Mouse (Mus musculus): ENCODE data around the gene Phlda3. TPM values are rescaled to one million over a fixed set of nuclear protein-coding genes. Genes with fewer than 3 reads are reported as not detected.
A peak's percentile ranks its signal among the peaks of the same experiment; 100 is the strongest.

Phlda3 gene
- 37.2 and 40.0 TPM in 2 replicates for polyA plus RNA-seq (2012; rRNA removed)

GRCm38 (mm10) chr1:135765645-135766591, at the start of gene Phlda3:
Gene Phlda3 (plus strand): TSS chr1:135766119.
- Histone ChIP-seq H3K4me3 (ENCODE audit: insufficient read depth, low read depth, low read length) (peak within 1 kb of the TSS; percentile 59), H3K27me3 (replicated peaks; ENCODE audit: control insufficient read depth, insufficient read depth, low read length) (no peaks in the 10 kb centered on the region), H3K27ac (ENCODE audit: insufficient read depth, low read depth, low read length) (peak within 1 kb of the TSS; percentile 64), H3K36me3 (ENCODE audit: control insufficient read depth, insufficient read depth, low read length) (no peaks in the 10 kb centered on the region), H3K4me1 (ENCODE audit: control insufficient read depth, insufficient read depth, low read length) (peaks cover 7% of the 10 kb centered on the region; the same call in 1 of the 2 replicates)
- WGBS = 3% methylated on average over 90 of the region's 90 CpGs
- TF ChIP-seq CTCF (conservative IDR thresholded peaks at IDR 0.05; ENCODE audit: insufficient read depth, insufficient read length, low read depth, low read length) (no peak), POLR2A (IDR thresholded peaks at IDR 0.05; ENCODE audit: low read depth, low read length) (no peak)
- DNase-seq = peak; percentile 72

DNA sequence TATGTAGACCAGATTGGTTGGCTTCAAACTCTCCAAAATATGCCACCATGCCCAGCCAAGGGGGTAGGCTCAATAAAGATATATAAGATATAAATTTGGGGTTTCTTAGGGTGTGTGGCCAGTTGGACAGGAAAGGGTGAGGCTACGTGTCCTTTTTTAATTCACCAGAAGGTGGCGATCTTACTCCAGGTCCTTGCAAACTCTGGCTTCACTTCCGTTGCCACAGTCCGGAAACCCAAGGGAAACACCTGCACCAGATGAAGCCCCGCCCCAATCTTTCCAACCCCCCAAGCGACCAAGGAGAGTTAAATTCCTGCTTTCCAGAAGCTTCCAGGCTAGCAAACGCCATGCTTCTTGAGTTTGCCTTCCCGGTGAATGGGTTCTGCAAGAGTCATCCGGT, 46.4 kb upstream of the Phlda3 start:
- no peak overlapping the region for H3K27ac ChIP-seq (ENCODE audit: insufficient read depth, low read depth, low read length)
- H3K27me3 ChIP-seq (replicated peaks; ENCODE audit: control insufficient read depth, insufficient read depth, low read length) = no peaks in the 10 kb centered on the region
- DNase-seq = peak; percentile 82
- peaks cover 7% of the 10 kb centered on the region for H3K4me1 ChIP-seq (ENCODE audit: control insufficient read depth, insufficient read depth, low read length)
- H3K36me3 ChIP-seq (ENCODE audit: control insufficient read depth, insufficient read depth, low read length) = no peaks in the 10 kb centered on the region
- 16% methylated on average over 9 of the region's 9 CpGs for WGBS
- TF ChIP-seq POLR2A (IDR thresholded peaks at IDR 0.05; ENCODE audit: low read depth, low read length) (no peak), CTCF (conservative IDR thresholded peaks at IDR 0.05; ENCODE audit: insufficient read depth, insufficient read length, low read depth, low read length) (peak; percentile 82)
- H3K4me3 ChIP-seq (ENCODE audit: insufficient read depth, low read depth, low read length) = no peak overlapping the region

DNA sequence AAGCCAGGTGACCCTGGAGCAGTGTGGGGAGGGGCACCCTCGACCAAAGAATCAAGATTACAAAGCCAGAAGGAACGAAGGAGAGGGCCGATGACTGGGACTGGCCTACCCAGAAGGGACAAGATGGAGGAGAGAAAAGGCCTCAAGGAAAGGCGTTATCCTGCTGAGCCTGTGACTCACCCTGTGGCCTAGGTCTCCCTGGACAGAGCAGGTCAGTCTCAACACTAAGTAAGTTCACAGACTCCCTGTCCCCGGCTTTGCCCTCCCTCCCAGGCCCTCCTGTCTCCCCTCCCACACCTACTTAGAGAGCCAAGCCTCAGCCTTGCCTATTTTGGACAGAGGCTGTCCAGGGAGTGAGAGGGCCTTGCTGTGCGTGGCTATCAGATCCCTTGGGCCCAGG, 45.9 kb upstream of the Phlda3 start, which contains the start of gene Csrp1:
TSS of gene Csrp1 (plus strand) at position 79 of the 400 bp plus-strand sequence.
- Histone ChIP-seq H3K27me3 (replicated peaks; ENCODE audit: control insufficient read depth, insufficient read depth, low read length) (no peaks in the 10 kb centered on the region), H3K4me1 (ENCODE audit: control insufficient read depth, insufficient read depth, low read length) (peaks cover 7% of the 10 kb centered on the region), H3K4me3 (ENCODE audit: insufficient read depth, low read depth, low read length) (no peak within 1 kb of the TSS), H3K27ac (ENCODE audit: insufficient read depth, low read depth, low read length) (no peak within 1 kb of the TSS), H3K36me3 (ENCODE audit: control insufficient read depth, insufficient read depth, low read length) (no peaks in the 10 kb centered on the region)
- 62% methylated on average over 6 of the region's 6 CpGs for WGBS
- no peak for DNase-seq
- no peak for TF ChIP-seq POLR2A (IDR thresholded peaks at IDR 0.05; ENCODE audit: low read depth, low read length)
- no peak for TF ChIP-seq CTCF (conservative IDR thresholded peaks at IDR 0.05; ENCODE audit: insufficient read depth, insufficient read length, low read depth, low read length)

GRCm38 (mm10) chr1:135723016-135723415, 42.9 kb upstream of the Phlda3 start:
- no peak for DNase-seq
- Histone ChIP-seq H3K4me3 (ENCODE audit: insufficient read depth, low read depth, low read length) (no peak overlapping the region), H3K4me1 (ENCODE audit: control insufficient read depth, insufficient read depth, low read length) (peaks cover 7% of the 10 kb centered on the region), H3K27ac (ENCODE audit: insufficient read depth, low read depth, low read length) (no peak overlapping the region), H3K36me3 (ENCODE audit: control insufficient read depth, insufficient read depth, low read length) (no peaks in the 10 kb centered on the region), H3K27me3 (replicated peaks; ENCODE audit: control insufficient read depth, insufficient read depth, low read length) (no peaks in the 10 kb centered on the region)
- TF ChIP-seq CTCF (conservative IDR thresholded peaks at IDR 0.05; ENCODE audit: insufficient read depth, insufficient read length, low read depth, low read length) (no peak), POLR2A (IDR thresholded peaks at IDR 0.05; ENCODE audit: low read depth, low read length) (no peak)
- 71% methylated on average over 1 of the region's 1 CpGs for WGBS

GRCm38 (mm10) chr1:135724134-135724533, 41.8 kb upstream of the Phlda3 start:
- TF ChIP-seq POLR2A (IDR thresholded peaks at IDR 0.05; ENCODE audit: low read depth, low read length) (no peak), CTCF (conservative IDR thresholded peaks at IDR 0.05; ENCODE audit: insufficient read depth, insufficient read length, low read depth, low read length) (no peak)
- 74% methylated on average over 4 of the region's 4 CpGs for WGBS
- H3K4me3 ChIP-seq (ENCODE audit: insufficient read depth, low read depth, low read length) = no peak overlapping the region

GRCm38 (mm10) chr1:135725324-135725723, 40.6 kb upstream of the Phlda3 start:
- Histone ChIP-seq H3K27ac (ENCODE audit: insufficient read depth, low read depth, low read length) (no peak overlapping the region), H3K4me3 (ENCODE audit: insufficient read depth, low read depth, low read length) (no peak overlapping the region), H3K4me1 (ENCODE audit: control insufficient read depth, insufficient read depth, low read length) (no peaks in the 10 kb centered on the region), H3K27me3 (replicated peaks; ENCODE audit: control insufficient read depth, insufficient read depth, low read length) (no peaks in the 10 kb centered on the region), H3K36me3 (ENCODE audit: control insufficient read depth, insufficient read depth, low read length) (no peaks in the 10 kb centered on the region)
- TF ChIP-seq POLR2A (IDR thresholded peaks at IDR 0.05; ENCODE audit: low read depth, low read length) = no peak
- no peak for TF ChIP-seq CTCF (conservative IDR thresholded peaks at IDR 0.05; ENCODE audit: insufficient read depth, insufficient read length, low read depth, low read length)
- no peak for DNase-seq
- WGBS = 97% methylated on average over 6 of the region's 6 CpGs

More at GRCm38 (mm10) chr1:135724134-135724533, 41.8 kb upstream of the Phlda3 start:
- no peaks in the 10 kb centered on the region for H3K27me3 ChIP-seq (replicated peaks; ENCODE audit: control insufficient read depth, insufficient read depth, low read length)
- DNase-seq = no peak
- H3K27ac ChIP-seq (ENCODE audit: insufficient read depth, low read depth, low read length) = no peak overlapping the region
- H3K36me3 ChIP-seq (ENCODE audit: control insufficient read depth, insufficient read depth, low read length) = no peaks in the 10 kb centered on the region
- H3K4me1 ChIP-seq (ENCODE audit: control insufficient read depth, insufficient read depth, low read length) = peaks cover 7% of the 10 kb centered on the region

GRCm38 (mm10) chr1:135725936-135726335, 40.0 kb upstream of the Phlda3 start:
- DNase-seq = peak; percentile 78
- no peaks in the 10 kb centered on the region for H3K27me3 ChIP-seq (replicated peaks; ENCODE audit: control insufficient read depth, insufficient read depth, low read length)
- no peak overlapping the region for H3K4me3 ChIP-seq (ENCODE audit: insufficient read depth, low read depth, low read length)
- H3K36me3 ChIP-seq (ENCODE audit: control insufficient read depth, insufficient read depth, low read length) = no peaks in the 10 kb centered on the region
- no peak overlapping the region for H3K27ac ChIP-seq (ENCODE audit: insufficient read depth, low read depth, low read length)
- TF ChIP-seq CTCF (conservative IDR thresholded peaks at IDR 0.05; ENCODE audit: insufficient read depth, insufficient read length, low read depth, low read length) (no peak), POLR2A (IDR thresholded peaks at IDR 0.05; ENCODE audit: low read depth, low read length) (no peak)
- WGBS = 52% methylated on average over 7 of the region's 7 CpGs
- H3K4me1 ChIP-seq (ENCODE audit: control insufficient read depth, insufficient read depth, low read length) = no peaks in the 10 kb centered on the region

All from kidney, adult 2 months (tissue).